Mouse (Mus musculus): ENCODE measurements around the gene Map3k12.

Map3k12 gene

GRCm38 (mm10) chr15:102516728-102517404 lies at the start of gene Map3k12:
Map3k12 (minus strand) TSS chr15:102517064.
- DNase-seq (ENCODE audit: low spot score in 2 of 2): peak; percentile 38 to 79

- peak in 1 of 2 experiments; percentile 31 for DNase-seq (ENCODE audit: low spot score in 2 of 2)
Observed at GRCm38 (mm10) chr15:102563681-102564080, 46.8 kb upstream of the Map3k12 start.

GRCm38 (mm10) chr15:102563061-102563460 lies 46.2 kb upstream of the Map3k12 start:
- DNase-seq (ENCODE audit: low spot score in 2 of 2): peak in 1 of 2 experiments; percentile 19

DNA sequence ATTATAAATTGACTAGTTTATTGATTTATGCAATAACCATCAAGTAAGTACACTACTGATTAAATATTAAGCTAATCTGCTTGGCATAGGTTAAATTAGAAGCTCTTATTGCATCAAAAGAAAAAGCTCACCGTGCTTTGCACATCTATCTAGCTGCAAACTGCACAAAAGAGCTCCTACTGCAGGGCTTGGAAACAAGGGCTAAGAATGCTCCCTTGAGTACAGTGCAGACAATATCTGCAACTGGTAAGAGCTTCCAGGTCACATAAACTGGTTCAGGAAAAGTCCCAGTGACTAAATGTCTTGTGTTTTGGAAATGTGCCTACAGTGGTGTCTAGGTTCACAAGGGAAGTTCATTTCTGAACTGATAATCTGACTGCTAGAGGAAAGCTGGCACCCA lies 45.6 kb upstream of the Map3k12 start:
- peak in 1 of 2 experiments; percentile 12 for DNase-seq (ENCODE audit: low spot score in 2 of 2)

DNA sequence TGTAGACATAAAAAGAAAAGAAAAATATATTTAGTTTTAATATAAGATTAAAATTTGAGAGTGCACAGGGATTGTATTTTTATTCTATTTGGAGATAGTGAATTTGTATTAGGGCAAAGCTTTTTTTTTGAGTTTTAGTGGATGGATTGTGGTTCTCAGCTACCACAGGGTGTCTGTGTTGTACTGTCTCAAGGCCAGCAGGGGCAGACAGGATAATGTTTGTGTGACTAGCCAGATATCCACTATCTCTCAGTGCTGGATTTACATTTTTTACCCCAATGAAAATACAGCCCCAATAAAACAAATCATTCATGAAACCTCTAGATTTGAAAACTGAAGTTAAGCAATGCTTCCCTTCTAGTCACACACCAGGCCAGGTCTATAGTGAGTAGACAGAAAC lies 40.7 kb upstream of the Map3k12 start:
- DNase-seq (ENCODE audit: low spot score in 2 of 2): no peak

GRCm38 (mm10) chr15:102555581-102555980 lies 38.7 kb upstream of the Map3k12 start:
- no peak for DNase-seq (ENCODE audit: low spot score in 2 of 2)

GRCm38 (mm10) chr15:102552599-102552998 lies 35.7 kb upstream of the Map3k12 start:
- no peak for DNase-seq (ENCODE audit: low spot score in 2 of 2)

DNA sequence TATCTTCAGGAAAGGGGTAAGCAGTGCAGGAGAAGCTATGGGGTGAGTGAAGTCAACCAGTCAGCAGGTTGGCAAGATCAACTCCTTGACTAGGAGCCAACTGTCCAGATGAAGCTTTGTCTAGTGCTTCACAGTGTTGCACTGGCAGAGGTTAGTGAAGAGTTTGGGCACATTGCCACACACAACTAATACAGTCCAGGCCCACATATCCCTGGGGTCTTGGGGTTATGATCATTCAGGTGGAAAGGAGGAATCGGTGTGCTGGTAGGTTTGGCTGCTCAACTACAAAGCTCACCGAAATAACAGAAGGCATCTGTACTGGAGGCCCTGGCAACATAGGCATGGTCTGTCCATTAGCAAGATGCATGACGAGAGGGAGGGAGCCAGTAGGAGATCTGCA lies 30.6 kb upstream of the Map3k12 start:
- DNase-seq (ENCODE audit: low spot score in 2 of 2): no peak

DNA sequence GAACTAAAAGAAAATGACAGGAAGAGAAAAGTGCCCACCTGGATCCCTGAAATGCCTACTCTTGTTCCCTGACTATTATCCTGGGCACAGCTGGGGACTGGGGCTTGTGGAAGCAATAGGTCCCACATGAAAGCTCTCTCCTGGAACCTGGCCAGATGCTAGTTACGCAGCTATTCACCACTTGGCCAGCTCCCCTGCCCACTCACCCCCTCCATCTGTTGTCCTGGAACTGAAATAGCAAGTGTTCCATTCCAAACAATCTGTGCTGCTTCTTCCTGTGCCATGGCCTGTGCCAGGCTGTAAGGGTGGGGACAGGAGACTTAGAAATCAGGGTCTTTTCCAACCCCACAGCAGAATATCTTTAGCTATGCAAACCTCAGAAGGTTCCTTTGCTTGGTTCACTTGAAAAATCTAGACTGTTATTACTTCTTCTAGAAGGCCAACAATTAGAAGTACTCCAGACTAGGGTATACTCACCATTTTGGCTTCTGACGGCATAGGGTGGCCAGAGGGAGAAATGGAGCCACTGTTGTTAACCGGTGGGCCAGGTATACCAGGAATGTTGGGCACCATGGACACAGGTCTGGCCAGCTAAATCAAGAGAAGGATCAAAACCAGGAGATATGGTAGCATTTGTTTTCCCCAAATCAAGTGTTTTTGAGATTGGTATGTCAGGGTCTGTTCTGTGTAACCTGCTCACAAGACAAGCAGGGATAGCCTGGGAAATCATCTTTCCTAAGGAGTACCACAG lies 30.0 kb upstream of the Map3k12 start:
- DNase-seq (ENCODE audit: low spot score in 2 of 2): no peak

DNA sequence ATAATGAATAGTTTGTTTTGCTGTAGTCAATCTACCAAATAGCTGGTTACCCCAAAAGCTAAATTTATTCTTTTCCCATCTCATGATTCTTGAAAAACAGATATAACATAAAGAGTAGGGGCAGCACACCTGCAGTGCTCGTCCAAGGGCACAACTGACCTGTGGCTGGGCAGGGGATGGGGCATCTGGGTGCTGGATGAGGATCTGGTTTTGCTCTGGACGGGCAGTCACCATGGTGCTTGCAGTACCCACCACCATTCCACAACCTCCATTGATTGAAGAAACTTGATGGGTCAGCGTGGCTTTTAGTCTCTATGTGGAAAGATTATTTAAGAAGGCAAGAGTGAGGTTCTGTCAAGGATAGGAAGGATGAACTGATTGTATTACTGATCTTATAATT lies 29.4 kb upstream of the Map3k12 start:
- no peak for DNase-seq (ENCODE audit: low spot score in 2 of 2)

DNA sequence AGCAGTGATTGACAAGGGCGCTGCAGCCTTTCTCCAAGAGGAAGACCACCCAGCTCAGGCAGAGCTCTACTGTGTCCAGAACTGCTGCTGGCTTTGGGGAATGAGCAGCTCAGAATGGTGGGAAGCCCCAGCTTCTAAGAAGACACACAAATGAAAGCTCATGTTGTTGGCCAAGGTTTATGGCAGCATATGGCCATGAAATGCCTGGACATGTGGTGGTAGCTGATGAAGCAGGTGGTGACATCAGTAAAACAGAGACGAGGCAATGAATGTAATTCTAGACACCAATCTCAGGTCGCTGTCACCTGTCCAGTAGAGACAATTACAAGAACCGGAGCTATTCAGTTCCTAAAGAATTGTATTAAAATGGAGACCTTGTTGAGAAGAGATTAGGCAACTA lies 27.9 kb upstream of the Map3k12 start:
- no peak for DNase-seq (ENCODE audit: low spot score in 2 of 2)

DNA sequence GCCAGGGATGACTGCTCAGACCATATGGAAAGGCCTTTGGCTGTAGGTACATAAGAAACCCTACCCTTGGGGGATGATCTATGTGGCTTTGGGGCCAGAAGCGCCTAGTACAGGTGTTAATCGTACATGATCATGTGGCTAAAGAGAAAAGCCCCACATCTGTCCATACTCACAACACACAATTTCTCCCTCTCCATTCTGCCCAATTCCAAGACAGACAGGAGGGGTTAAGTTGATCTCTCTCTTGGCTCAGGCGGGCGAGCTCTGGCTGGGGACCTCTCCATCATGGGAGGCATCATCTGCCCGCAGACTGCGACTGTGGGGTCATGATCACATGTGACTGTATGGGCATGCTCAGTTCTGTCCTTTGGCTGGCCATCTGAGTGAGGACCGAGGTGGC lies 17.1 kb upstream of the Map3k12 start:
- no peak for DNase-seq (ENCODE audit: low spot score in 2 of 2)

DNA sequence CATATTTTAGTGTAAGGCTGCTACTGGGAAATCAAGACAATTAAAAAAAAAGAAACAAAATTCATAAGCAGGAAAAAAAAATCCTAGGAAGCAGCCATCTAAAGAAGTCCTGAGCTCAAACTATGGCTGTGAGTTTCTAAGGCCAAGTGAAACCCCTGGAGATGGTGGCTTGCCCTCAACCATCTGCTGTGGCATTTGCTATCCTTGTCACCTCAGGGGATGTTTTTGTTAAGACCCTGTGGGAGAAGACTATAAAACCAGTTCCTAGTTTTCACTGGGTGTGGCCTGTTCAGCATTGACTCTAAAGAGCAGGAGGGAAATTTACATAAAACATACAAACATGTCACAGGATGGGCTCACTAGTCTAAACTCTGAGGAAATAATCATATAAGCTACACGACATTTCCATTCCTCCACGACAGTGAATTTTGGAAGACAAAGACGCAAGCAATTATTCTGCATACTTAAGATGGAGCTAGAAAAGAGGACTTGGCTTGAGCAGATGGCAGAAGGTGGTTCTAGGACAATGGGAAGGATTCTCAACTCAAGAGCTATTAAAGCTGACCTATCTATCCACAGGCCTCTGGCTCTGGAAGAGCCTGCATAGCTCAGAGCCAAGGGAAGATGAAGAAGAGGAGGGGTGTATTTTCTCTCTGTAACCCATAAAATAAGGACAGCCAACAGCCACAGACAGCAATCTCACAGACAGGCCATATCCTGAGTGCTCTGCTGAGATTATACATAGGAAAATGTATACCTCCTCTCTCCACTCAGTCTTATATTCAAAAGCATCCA lies 15.4 kb upstream of the Map3k12 start:
- no peak for DNase-seq (ENCODE audit: low spot score in 2 of 2)

DNA sequence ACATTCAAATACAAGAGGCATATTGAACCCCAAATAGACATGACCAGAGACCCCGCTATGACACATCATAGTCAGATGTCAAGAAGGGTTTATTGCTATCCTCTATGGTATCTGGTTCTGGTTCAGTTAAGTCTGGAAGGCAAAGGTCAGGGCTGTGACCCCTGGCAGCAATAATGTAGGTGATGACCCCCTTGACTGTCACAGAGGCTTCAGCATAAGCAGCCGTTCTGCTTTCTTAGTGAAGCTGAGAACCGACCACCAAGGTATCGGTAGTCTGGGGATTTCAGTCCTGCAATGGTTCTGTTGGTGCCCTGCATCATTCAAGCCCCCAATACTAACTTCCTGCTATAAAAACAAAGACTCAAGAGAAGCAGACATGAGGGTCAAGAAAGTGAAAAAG lies 14.7 kb upstream of the Map3k12 start:
- no peak for DNase-seq (ENCODE audit: low spot score in 2 of 2)

DNA sequence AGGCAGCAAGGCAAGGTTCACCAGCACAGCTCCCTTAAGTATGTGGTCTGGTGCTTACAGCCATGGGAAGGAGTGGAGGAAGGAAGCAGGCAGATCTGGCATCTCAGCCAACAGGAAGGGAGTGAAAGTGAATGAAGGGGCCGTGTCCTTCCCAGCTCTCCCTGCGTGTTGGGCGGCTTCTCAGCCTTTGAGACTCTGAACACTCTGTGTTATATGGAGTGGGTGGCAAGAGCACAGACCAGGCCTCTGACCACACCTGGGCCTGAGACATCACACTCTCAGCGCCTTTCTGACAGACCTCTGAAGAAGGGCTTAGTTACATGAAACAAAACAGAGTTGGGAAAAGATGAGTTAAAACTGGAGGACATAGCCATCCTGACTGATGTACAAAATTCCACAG lies 13.7 kb upstream of the Map3k12 start:
- DNase-seq (ENCODE audit: low spot score in 2 of 2): no peak

DNA sequence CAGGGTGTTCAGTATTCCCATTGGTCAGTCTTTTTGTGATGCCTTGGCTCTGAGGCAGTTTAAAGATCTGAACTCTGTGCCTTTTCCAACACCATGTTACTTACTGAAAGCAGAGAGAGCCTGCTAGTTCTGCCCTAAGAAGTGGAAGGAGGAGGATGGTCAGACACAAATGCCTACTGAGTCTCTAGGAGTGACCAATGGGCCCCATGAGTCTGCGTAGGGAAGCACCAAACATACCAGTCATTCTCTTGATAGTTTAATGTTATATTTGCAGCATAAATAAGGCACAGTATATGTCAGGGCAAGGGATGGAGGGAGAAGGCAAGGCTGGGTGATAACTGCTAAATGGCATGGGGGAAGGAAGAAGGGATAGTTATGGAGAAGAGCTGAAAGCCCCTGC lies 11.5 kb upstream of the Map3k12 start:
- no peak for DNase-seq (ENCODE audit: low spot score in 2 of 2)

- DNase-seq (ENCODE audit: low spot score in 2 of 2): no peak
Observed at GRCm38 (mm10) chr15:102527936-102528335, 11.1 kb upstream of the Map3k12 start.

DNA sequence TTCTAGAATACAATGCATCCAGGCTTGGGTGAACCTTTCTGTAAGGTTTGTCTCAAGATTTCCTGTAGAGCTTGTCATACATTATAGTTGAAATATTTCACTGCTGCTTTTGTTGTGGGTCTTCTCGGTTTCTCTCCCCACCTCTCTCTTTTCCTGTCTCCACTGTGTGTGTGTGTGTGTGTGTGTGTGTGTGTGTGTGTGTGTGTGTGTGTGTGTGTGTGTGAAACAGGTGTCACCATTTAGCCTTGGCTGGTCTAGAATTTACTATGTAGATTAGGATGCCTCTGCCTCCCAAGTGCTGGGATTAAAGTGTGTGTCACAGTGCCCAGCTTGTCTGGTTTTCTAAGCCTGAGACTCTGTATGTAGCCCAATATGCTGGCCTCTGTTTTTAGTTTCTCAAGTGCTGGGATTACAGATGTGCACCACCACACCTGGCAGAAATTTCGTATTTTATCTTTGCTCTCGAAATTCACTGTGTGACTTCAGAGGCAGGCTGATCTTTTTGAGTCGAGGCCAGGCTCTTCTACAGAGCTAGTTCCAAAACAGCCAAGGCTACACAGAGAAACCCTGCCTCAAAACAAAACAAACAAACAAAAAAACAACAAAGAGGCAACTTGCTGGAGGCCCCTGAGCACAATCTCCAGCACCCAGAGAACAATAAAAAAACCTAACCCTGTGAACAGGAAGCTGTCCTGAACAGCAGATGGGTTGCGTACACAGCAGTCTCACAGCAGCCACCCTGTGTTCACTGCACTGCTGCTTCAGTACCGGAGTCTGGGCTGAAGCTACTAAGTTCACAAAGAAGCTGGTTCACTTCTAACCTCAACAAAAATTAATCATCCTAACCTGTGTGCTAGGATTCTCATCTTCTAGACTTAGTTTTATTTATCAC lies 9.5 kb upstream of the Map3k12 start:
- no peak for DNase-seq (ENCODE audit: low spot score in 2 of 2)

DNA sequence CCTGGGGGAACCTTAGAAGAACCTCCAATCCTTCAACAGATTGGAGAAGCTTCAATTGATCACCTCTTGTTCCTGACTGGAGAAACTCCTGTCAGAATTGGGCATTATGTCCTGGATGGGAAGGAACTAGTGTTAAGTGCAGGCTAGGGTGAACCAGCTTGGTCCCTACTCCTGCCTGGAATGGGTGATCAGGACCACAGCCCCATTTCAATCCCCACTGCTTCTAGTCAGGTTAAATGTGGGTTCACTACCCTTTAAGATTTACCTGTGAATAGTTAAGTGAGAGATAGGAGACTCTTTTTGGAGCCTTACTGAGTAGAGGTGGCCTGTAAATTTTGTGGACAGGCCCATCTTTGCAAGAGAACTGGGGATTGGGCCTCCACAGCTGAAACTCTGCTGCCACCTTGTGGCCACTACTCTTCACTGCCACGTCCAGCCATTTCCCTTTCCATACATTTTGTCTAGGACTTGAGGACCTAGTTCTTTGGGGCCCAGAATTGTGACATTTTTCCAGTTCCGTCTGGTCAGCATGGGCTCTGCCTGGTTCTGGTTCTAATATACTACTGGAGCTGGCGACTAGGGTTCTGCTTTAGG lies 8.1 kb upstream of the Map3k12 start, which contains the start of gene Npff:
TSS of gene Npff (minus strand) at position 51 of the 594 bp plus-strand sequence.
- DNase-seq (ENCODE audit: low spot score in 2 of 2): peak; percentile 70 to 90

DNA sequence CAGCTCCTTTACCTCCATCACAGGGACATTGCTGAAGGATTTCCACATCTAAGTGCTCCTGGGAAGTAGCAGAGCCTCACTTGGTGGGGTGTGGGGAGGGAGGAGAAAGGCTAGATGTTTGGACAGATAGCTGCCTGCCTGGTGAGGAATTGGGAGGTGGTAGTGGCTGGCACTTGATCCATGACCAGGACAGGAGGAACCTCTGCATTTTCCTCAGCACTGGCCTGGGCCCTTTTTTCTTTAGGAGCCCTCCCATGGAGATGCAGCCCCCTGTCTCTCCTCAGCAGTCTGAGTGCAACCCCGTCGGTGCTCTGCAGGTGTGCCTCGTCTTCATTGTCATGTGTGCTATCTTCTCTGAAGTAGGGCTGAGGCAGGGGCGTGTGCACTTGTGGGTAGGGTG lies 4.6 kb upstream of the Map3k12 start:
- no peak for DNase-seq (ENCODE audit: low spot score in 2 of 2)

DNA sequence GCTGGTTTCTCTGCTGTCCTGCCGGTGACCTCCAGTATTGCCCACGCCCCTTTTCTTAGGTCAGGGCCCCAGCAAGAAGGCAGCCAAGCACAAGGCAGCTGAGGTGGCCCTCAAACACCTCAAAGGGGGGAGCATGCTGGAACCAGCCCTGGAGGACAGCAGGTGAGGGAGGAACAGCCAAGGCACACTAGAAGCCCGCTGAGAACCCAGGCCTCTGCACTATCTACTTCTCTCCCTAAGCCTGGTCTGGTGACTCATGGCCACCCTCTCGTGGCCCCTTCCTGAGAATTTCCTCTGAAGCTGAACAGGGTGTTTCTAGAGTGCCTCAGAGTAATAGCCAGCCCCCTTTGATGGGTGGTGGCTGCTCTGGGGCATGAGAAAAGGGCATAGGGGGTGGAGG lies 3.6 kb upstream of the Map3k12 start:
- DNase-seq (ENCODE audit: low spot score in 2 of 2): peak in 1 of 2 experiments; percentile 60
